Mouse (Mus musculus) embryonic facial prominence, embryonic 11.5 days (tissue): ENCODE measurements around the gene Plxdc2. TPM values are rescaled to one million over a fixed set of nuclear protein-coding genes. Genes with fewer than 3 reads are reported as not detected.

Experiments used
- ATAC-seq: fragments of 200-750 bp; cut with Nextera tagmentation; replicated peaks from 2 replicates; pipeline ENCODE4 v1.8.0; 2017; ENCODE audit warnings: low read depth; ENCODE audit not compliant: insufficient number of reproducible peaks, low FRiP score, low TSS enrichment
- DNase-seq: peaks from one replicate; pipeline ENCODE4 v3.0.0-alpha.2; 2015; ENCODE audit warnings: low spot score
- H3K27ac ChIP-seq: fragments of 300-500 bp; sonication (generic); replicated peaks from 2 replicates; pipeline ENCODE4 v1.5.1; 2014; ENCODE audit warnings: mild to moderate bottlenecking, low read depth, low read length, control low read depth
- H3K27me3 ChIP-seq: fragments of 300-500 bp; sonication (generic); 2 replicates; pipeline ENCODE4 v1.6.1; 2014; ENCODE audit warnings: mild to moderate bottlenecking, low read length, moderate library complexity, mixed read lengths; ENCODE audit not compliant: control insufficient read depth, insufficient read depth
- H3K36me3 ChIP-seq: fragments of 300-500 bp; sonication (generic); replicated peaks from 2 replicates; pipeline ENCODE4 v1.6.1; 2014; ENCODE audit warnings: low read depth, mild to moderate bottlenecking, low read length, moderate library complexity, mixed read lengths; ENCODE audit not compliant: control insufficient read depth, insufficient read depth
- H3K4me1 ChIP-seq: fragments of 300-500 bp; sonication (generic); 2 replicates; pipeline ENCODE4 v1.6.1; 2014; ENCODE audit warnings: low read length, mixed read lengths; ENCODE audit not compliant: control insufficient read depth, insufficient read depth
- H3K4me2 ChIP-seq: fragments of 300-500 bp; sonication (generic); 2 replicates; pipeline ENCODE4 v1.6.1; 2014; ENCODE audit warnings: low read depth, mild to moderate bottlenecking, control low read depth, low read length, moderate library complexity
- H3K4me3 ChIP-seq: fragments of 300-500 bp; sonication (generic); 2 replicates; pipeline ENCODE4 v1.5.1; 2014; ENCODE audit warnings: low read depth, low read length, control low read depth
- H3K9ac ChIP-seq: fragments of 300-500 bp; sonication (generic); replicated peaks from 2 replicates; pipeline ENCODE4 v1.6.1; 2014; ENCODE audit warnings: mild to moderate bottlenecking, control low read depth, low read length
- H3K9me3 ChIP-seq: fragments of 300-500 bp; sonication (generic); replicated peaks from 2 replicates; pipeline ENCODE4 v1.6.1; 2016; ENCODE audit warnings: mild to moderate bottlenecking, low read length, inconsistent platforms, mixed read lengths; ENCODE audit not compliant: control insufficient read depth
- WGBS: fragments of 180-500 bp; shearing (Covaris S2); extraction: QIAGEN DNeasy Blood & Tissue Kit; methylation state at CpG from one replicate; pipeline ENCODE4 v1.1.7; 2014; 5-methylcytosine and 5-hydroxymethylcytosine counted together
- polyA plus RNA-seq: library from polyadenylated mRNA; unstranded; fragments of >200 nt; fragmentation: Nextera tagmentation; extraction: Ambion mirVana; gene quantifications from 2 replicates; pipeline ENCODE4 v1.2.1, GENCODE M21; 2014

Plxdc2 gene
- polyA plus RNA-seq, 1 experiment from 2014 or later = 20.5 TPM

DNA sequence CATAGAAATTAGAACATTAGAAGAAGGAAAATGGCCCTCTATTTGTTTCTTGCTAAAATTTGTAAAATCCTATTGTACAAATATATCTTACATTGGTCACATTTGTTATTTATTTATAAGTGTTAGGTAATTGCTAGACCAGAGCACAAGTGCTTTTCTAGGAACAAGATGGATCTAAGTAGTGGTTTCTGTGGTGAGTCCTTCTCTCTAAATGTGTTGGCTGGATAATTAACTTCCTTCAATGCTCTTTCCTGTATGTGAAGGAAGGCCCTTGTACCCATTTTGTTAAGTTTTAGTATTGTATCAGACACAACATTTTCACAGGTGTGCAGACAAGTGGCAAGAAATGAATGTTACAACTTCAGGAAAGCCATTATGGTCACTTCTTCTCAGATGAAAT lies 30.6 kb downstream of the Plxdc2 start:
- Histone ChIP-seq H3K4me1 (no peaks in the 10 kb centered on the region), H3K27ac (no peak overlapping the region), H3K4me2 (no peak overlapping the region), H3K4me3 (no peak overlapping the region), H3K27me3 (no peaks in the 10 kb centered on the region), H3K9ac (no peak overlapping the region), H3K36me3 (no peaks in the 10 kb centered on the region), H3K9me3 (no peaks in the 10 kb centered on the region)
- DNase-seq = no peak
- no peak for ATAC-seq

DNA sequence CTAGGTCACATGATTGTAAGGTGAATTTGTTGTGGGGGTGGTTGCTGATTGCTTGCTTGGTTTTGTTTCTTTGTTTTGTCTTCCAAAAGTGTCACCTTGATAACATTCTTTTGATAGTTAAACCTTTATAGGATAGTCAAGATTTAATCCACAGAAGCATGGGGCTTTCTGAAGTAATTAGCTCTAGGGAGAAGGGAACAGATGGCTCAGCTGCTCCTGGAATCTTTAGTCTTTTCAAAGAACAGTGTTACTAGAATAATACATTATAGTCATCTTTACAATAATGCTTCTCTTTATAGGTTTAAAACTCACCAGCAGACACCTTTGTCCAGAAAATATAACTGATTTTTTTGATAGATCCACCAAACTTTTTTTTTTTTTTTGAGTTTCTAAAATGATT lies 31.7 kb downstream of the Plxdc2 start:
- ATAC-seq (no peak), DNase-seq (no peak)
- H3K4me1 ChIP-seq = no peaks in the 10 kb centered on the region
- H3K9me3 ChIP-seq = no peaks in the 10 kb centered on the region
- H3K27ac ChIP-seq = no peak overlapping the region
- no peak overlapping the region for H3K4me3 ChIP-seq
- no peak overlapping the region for H3K4me2 ChIP-seq
- H3K36me3 ChIP-seq = no peaks in the 10 kb centered on the region
- no peaks in the 10 kb centered on the region for H3K27me3 ChIP-seq
- H3K9ac ChIP-seq = no peak overlapping the region

DNA sequence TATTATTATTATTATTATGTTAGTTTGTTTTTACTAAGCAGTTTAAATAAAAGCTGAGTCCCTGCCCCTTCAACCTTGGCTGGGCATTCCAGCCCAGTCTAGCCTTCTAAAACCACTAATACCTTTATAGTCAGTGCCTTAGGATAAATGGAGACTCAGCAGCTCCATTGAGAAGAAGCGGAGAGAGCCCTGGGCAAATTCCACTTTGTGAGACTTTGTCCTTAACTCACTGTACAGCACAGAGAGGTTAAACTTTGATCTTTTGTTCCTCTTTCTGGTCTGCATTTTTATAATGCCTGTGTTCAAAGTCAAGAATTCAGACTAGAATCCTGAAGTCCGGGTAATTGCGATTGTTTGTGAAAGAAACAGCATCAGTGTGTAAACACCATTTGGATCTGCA lies 41.4 kb downstream of the Plxdc2 start:
- ATAC-seq (no peak), DNase-seq (no peak)
- Histone ChIP-seq H3K27me3 (no peaks in the 10 kb centered on the region), H3K9ac (no peak overlapping the region), H3K36me3 (no peaks in the 10 kb centered on the region), H3K4me3 (no peak overlapping the region), H3K9me3 (no peaks in the 10 kb centered on the region), H3K4me1 (no peaks in the 10 kb centered on the region), H3K4me2 (no peak overlapping the region), H3K27ac (no peak overlapping the region)
- 75% methylated on average over 3 of the region's 3 CpGs for WGBS

DNA sequence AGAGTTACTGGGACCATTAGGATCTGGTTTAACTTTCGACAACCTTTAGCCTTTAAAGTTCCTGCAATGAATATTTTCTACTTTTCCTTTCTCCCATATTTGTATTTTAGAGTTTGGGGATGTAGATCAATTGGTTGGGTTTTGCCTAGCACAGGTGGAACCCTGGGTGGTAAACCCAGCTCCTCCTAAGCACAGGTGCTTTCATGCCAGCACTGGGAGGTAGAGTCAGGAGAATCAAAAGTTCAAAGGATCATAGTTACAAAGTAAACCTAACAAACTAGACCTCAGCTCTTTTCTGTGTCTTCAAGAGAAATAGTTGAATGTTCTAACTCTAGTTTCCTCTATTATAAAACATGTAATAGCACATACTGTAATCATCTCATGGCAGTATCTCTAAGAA lies 41.9 kb downstream of the Plxdc2 start:
- WGBS = 100% methylated on average over 1 of the region's 1 CpGs
- no peak for DNase-seq
- Histone ChIP-seq H3K4me2 (no peak overlapping the region), H3K4me1 (no peaks in the 10 kb centered on the region), H3K9me3 (no peaks in the 10 kb centered on the region), H3K27ac (no peak overlapping the region), H3K9ac (no peak overlapping the region), H3K4me3 (no peak overlapping the region), H3K36me3 (no peaks in the 10 kb centered on the region), H3K27me3 (no peaks in the 10 kb centered on the region)
- ATAC-seq = no peak

DNA sequence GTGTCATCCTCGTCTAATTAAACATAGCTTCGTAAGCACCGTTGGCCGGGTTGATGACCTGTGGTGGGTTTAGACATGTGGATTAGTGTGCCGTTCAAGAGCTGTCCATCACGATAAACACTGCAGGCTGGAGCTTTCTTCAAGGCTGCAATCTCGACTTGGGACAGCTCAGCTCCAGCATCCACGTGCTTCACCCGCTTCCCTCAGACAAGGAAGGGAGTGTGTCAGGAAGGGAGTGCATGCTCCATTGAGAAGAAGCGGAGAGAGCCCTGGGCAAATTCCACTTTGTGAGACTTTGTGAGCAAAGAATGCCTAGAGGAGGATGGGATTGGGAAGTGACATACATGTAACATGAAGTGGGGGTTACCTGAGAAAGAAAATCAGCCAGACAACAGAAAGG lies 42.8 kb downstream of the Plxdc2 start:
- peak; percentile 3 for DNase-seq
- WGBS = 57% methylated on average over 10 of the region's 10 CpGs
- H3K27me3 ChIP-seq = no peaks in the 10 kb centered on the region
- no peak for ATAC-seq
- H3K4me3 ChIP-seq = no peak overlapping the region
- H3K4me1 ChIP-seq = no peaks in the 10 kb centered on the region
- no peaks in the 10 kb centered on the region for H3K9me3 ChIP-seq
- H3K4me2 ChIP-seq = no peak overlapping the region
- H3K9ac ChIP-seq = no peak overlapping the region
- H3K27ac ChIP-seq = no peak overlapping the region
- no peaks in the 10 kb centered on the region for H3K36me3 ChIP-seq

DNA sequence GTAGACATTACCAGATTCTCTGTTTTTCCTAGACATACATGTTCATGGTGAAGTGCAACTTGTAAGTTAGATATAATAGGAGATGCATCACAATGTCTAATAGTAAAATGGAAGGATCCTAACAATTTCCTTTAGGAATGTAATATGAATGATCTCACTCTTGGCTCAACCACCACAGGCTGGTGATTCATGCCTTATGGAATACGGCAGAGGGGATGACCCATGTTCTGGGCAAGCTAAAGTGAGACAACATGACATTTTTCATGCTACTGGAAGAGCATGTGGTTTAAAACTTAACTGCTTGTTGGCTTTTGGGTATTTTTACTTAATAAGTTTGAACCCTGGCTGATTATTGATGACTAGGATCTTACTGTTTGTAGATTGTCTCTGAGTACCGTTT lies 50.4 kb downstream of the Plxdc2 start:
- Histone ChIP-seq H3K36me3 (no peaks in the 10 kb centered on the region), H3K9ac (no peak overlapping the region), H3K4me1 (no peaks in the 10 kb centered on the region), H3K27ac (no peak overlapping the region), H3K9me3 (no peaks in the 10 kb centered on the region), H3K4me3 (no peak overlapping the region), H3K4me2 (no peak overlapping the region), H3K27me3 (no peaks in the 10 kb centered on the region)
- no peak for ATAC-seq
- no peak for DNase-seq
- WGBS = 82% methylated on average over 2 of the region's 2 CpGs

DNA sequence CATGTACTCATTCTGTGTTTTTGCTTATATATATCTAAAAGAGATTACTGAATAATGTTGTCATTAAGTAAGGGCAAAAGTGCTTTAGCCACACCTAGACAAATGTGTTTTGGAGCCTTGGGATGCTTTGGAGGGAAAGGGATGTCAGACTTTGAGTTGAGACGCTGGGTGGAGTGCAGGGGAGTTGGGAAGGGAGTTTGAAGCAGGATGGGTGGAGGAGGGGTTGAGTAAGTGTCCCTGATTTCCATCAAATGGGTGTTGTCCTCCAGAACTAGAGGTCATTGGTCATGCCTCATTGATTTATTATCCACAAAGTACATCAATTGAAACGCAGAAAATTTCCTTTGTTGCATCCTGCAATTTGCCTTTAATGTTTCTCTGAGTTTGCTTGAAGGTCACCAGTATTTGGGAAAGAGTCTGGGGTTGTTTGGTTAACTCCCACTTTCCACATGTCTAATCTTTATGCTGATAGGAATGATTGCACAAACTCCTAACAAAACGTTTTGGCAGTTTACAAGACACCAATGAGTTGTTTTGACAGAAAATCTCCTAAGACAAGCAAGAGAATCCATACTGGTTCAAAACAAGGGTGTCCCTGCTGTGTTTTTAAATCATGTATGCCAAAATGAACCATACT lies 58.4 kb downstream of the Plxdc2 start:
- Histone ChIP-seq H3K27me3 (no peaks in the 10 kb centered on the region), H3K4me2 (no peak overlapping the region), H3K9ac (no peak overlapping the region), H3K27ac (no peak overlapping the region), H3K4me1 (no peaks in the 10 kb centered on the region), H3K9me3 (no peaks in the 10 kb centered on the region), H3K36me3 (no peaks in the 10 kb centered on the region), H3K4me3 (no peak overlapping the region)
- ATAC-seq = no peak
- no peak for DNase-seq
- WGBS = 61% methylated on average over 3 of the region's 3 CpGs

DNA sequence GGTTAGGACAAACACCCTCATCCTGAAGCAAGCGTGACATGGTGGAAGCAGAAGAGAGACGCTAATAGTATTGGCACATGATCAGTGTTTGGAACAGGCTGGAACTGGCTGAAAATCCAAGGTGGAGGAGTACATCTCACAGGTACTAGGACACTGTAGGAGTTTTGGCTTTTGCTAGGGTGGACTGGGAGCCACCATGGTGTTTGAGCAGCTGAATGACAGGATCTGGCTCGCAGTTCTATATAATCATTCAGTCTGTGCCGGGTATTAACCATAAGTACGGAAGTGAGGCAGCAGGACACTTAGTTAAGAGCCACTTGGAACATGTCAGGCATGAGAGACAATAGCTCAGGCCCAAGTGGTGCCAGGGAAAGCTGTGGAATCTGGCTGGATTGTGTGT lies 82.9 kb downstream of the Plxdc2 start:
- Histone ChIP-seq H3K9ac (no peak overlapping the region), H3K27ac (no peak overlapping the region), H3K4me3 (no peak overlapping the region), H3K36me3 (no peaks in the 10 kb centered on the region), H3K4me1 (no peaks in the 10 kb centered on the region), H3K9me3 (no peaks in the 10 kb centered on the region), H3K27me3 (no peaks in the 10 kb centered on the region), H3K4me2 (no peak overlapping the region)
- ATAC-seq = no peak
- WGBS = 92% methylated on average over 5 of the region's 5 CpGs
- no peak for DNase-seq
